Mouse (Mus musculus) urinary bladder, adult 18-20 months (tissue): ENCODE results near the gene Pon3.

Source experiments
- DNase-seq, 2 experiments: peaks; one replicate each; pipeline ENCODE4 v3.0.0; 2022; ENCODE audit warnings: low spot score in 2 of 2, mixed read lengths in 2 of 2

The Pon3 gene

GRCm38 (mm10) chr6:5179189-5179588 lies 76.9 kb downstream of the Pon3 start:
- no peak for DNase-seq

DNA sequence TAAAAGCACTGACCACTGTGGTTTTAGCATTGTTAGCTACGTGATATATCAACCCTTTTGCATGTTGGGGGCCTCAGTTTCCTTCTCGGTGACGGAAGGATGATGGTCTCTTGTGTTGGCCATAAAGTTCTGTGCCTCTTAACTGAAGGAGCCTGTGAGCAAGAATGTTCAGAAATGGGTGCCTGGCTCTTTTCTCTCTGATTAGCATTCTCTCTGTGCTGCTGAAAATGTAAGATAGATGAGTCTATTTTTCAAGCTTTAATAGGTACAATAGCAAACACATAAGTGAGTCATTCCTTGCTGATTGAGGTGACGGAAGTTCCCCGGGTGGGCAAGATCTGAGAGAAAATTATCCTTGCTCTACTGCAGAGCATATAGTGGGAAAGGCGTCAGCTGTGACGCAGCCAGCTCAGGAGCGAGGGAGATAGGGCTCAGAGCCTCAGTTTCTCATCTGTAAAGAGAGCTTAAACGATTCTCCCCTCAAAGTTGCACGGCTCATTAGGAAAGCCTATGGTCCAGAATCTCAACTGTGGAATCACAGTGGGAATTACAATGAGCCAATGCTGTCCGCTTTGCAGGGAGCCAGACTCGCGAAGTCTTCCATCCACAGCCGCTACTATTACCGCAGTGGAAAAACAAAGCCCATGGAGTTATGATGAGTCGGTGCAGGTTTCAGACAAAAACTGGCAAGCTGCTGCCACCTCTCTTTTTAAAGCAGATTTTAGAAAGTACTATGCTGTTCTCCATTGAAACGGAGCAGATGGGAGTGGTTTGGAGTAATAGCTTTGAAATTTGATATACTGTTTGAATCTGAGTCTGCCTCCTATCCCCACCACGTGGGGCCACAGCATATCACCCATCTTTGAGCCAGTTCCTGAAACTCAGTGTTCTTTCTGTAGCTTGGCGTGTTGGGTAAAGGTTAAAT lies 77.9 kb downstream of the Pon3 start:
- DNase-seq = no peak

DNA sequence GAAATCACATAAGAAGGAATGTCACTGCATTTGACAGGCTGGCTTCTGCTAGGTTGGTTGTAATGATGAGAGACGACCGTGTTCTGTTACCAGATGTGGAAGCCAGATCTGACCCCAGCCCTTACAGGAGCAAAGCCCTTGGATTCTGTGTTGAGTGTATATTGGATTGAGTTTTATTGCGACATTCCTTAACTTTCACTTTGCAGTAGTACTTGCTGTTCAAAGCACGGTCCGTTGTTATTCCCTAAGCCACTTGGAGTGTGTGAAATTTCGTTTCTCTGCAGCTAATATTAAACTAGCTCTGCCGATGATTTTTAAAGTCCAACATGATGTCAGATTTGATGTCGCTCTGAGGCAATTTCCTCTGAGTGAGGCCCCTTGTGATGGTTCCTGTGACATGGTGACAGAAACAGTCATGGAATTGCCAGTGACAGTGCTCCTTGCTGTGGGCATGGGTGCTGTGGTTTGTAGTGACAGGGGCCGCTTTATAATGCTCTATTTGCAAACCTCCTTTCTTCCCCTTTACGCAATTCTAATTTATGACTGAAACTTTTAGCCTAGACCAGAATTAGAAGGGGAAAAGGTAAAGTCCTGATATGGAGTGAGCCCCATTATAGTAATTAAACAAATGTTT lies 81.8 kb downstream of the Pon3 start:
- DNase-seq = no peak

DNA sequence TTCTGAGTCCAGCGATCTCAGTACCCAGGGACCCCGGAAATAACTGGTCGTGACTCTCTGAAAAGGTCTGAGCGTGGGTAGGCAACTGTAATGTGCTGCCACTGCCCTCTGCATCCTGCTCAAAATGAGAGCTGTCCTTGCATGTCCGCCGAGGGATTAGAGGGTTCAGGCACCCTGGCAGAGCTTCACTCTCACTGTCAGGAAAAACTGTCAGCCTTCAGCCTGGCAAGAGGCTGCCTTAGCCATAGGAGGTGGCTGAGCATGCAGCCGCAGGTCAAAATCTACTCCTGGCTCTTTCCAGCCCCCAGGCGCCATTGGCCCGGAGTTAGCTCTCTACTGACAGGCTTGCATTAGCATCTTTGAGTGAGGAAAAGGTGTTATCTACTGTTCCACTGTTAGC lies 83.5 kb downstream of the Pon3 start:
- no peak for DNase-seq

DNA sequence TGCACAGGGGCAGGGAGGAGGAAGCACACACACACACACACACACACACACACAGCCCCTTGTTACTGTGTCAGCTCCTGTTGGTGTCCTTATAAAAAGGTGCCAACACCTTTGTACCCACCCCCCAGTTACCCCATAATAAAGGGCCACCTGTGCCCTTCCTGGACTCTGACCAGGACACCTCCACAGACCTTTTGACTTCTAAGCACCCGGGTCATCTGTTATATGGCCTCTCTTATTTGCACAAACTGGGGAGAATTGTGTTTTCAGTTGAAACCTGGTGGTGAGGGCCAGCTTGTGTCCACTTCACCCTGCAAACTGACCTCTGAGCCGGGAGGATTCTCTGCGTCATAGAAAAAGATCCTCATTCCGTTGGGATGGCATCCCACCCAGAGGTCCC lies 84.7 kb downstream of the Pon3 start:
- no peak for DNase-seq
